Mouse (Mus musculus) lung, adult 2 months (tissue): ENCODE results near the gene Nkx1-2. TPM values are rescaled to one million over a fixed set of nuclear protein-coding genes. Genes with fewer than 3 reads are reported as not detected.
A peak's percentile ranks its signal among the peaks of the same experiment; 100 is the strongest.

ENCODE experiments used
- DNase-seq: peaks from one replicate; pipeline ENCODE4 v3.0.0; 2022
- H3K4me1 ChIP-seq: fragments of 200-500 bp; 2 replicates; pipeline ENCODE4 v1.6.1; 2011; ENCODE audit warnings: low read length; ENCODE audit not compliant: control insufficient read depth, insufficient read depth
- H3K4me3 ChIP-seq: fragments of 200-500 bp; replicated peaks from 2 replicates; pipeline ENCODE3; 2011; ENCODE audit warnings: low read depth, mild to moderate bottlenecking, control low read depth, low read length; ENCODE audit errors: extremely low read depth
- CTCF ChIP-seq: fragments of 200-500 bp; IDR thresholded peaks from 2 replicates; pipeline ENCODE4 v1.5.1; 2011; ENCODE audit warnings: mild to moderate bottlenecking, low read length, control low read depth; ENCODE audit not compliant: insufficient read depth
- POLR2A ChIP-seq: fragments of 200-500 bp; IDR thresholded peaks from 2 replicates; pipeline ENCODE4 v1.6.1; 2011; ENCODE audit warnings: low read depth, mild to moderate bottlenecking, control low read depth, low read length, borderline replicate concordance; ENCODE audit errors: extremely low read depth
- WGBS: fragments of 180-500 bp; shearing (Covaris S2); methylation state at CpG from one replicate; pipeline ENCODE4 v1.1.7; 2018; 5-methylcytosine and 5-hydroxymethylcytosine counted together
- polyA plus RNA-seq: library from polyadenylated mRNA; depleted of rRNA; stranded (reverse); fragments of >200 nt; gene quantifications from 2 replicates; pipeline ENCODE4 v1.2.3, GENCODE M21; 2012

The Nkx1-2 gene
- polyA plus RNA-seq, 1 experiment = not detected

GRCm38 (mm10) chr7:132626174-132626573, 26.7 kb upstream of the Nkx1-2 start:
- no peak for TF ChIP-seq POLR2A
- TF ChIP-seq CTCF = no peak
- DNase-seq = no peak
- Histone ChIP-seq H3K4me3 (no peak overlapping the region), H3K4me1 (no peaks in the 10 kb centered on the region)
- 74% methylated on average over 4 of the region's 4 CpGs for WGBS

DNA sequence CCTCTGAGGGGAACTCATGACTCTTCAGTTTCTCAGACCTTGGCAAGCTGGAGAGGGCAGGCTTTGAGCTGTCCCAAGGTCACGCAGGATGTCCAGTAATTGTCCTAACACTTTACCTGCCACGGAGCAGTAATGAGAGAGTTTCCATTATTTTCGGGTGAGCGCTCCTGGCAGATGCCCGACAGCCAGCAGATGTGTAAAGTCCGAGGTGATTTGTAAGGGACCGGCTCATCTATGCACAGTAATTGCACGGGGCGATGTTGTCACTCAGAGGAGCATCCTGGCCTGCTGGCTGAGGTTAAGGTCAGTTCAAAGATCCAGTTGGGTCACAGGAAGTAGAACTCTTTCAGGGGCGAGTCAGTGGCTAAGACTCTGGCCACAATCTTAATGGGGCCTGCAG, 24.7 kb upstream of the Nkx1-2 start:
- no peak for DNase-seq
- no peak overlapping the region for H3K4me3 ChIP-seq
- no peak for TF ChIP-seq POLR2A
- H3K4me1 ChIP-seq = no peaks in the 10 kb centered on the region
- 77% methylated on average over 10 of the region's 10 CpGs for WGBS

DNA sequence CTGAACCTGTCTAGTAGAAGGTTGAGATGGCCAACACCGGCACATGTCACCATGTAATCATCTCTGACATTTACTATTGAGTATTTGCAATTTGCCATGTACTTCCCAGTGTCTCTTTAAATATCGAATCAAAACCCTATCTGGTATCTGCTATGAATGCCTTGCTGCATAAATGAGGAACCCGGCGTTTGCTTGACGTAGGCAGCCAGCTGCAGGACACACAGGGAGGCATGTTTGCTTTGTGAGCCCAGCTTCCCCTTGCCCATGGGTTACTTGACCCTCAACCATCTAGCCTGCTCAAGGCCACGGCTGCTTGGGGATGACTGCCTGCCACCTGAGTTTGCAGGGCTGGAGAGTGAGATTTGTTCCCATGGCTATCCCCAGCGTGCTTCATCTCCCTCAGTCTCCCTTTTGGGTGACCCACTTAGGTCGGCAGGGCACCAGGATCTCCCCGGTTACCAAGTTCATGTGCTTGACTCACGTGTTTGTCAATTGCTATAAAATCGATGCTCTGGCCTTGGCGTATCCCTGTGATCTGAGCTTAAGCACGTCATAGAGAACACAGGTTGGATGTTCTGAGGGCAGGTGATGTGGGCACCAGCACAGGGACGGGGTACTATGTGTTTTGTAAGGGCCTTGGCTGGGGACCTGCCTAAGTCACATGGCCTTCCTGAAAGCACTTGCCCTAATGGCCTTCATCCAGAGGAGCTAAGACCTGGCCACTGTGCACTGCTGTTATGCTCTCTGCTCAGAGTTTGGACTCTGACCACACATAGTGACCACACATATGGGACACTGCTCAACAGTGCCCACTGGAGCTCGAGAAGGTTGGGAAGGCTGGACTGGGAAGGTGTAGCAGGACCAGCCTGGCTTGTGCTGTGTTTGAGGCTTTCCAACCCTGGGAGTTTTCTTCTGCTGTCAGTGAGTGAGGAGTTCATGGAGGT, 20.8 kb upstream of the Nkx1-2 start:
- TF ChIP-seq CTCF (no peak), POLR2A (no peak)
- DNase-seq = no peak
- WGBS = 87% methylated on average over 15 of the region's 15 CpGs
- H3K4me1 ChIP-seq = no peaks in the 10 kb centered on the region
- no peak overlapping the region for H3K4me3 ChIP-seq

DNA sequence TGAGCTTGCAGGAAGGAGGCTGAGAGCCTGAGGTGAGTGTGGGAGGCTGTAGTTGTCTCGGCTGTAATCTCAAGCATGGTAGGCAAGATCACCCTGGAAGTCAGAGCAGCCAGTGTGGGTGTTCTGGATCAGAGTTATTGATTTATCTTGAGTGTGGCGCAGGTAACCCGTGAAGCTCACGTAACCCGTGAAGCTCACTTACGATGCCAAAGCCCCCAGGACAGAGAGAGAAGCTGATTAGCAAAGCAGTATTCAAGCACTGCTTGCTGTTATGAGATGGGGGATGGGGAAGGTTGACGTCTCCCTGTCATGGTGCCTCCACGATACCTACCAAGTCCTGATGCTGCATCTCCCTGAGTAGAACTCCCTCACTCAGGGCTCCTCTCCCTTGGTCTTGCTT, 20.1 kb upstream of the Nkx1-2 start:
- Histone ChIP-seq H3K4me3 (no peak overlapping the region), H3K4me1 (no peaks in the 10 kb centered on the region)
- 95% methylated on average over 8 of the region's 8 CpGs for WGBS
- DNase-seq = no peak
- TF ChIP-seq CTCF (no peak), POLR2A (no peak)

GRCm38 (mm10) chr7:132617021-132617564, 17.7 kb upstream of the Nkx1-2 start:
- H3K4me3 ChIP-seq = no peak overlapping the region
- no peak for TF ChIP-seq POLR2A
- no peak for TF ChIP-seq CTCF
- H3K4me1 ChIP-seq = no peaks in the 10 kb centered on the region
- 88% methylated on average over 5 of the region's 5 CpGs for WGBS
- no peak for DNase-seq

- 80% methylated on average over 6 of the region's 6 CpGs for WGBS
- no peaks in the 10 kb centered on the region for H3K4me1 ChIP-seq
- DNase-seq = no peak
- TF ChIP-seq CTCF (no peak), POLR2A (no peak)
- no peak overlapping the region for H3K4me3 ChIP-seq
Observed at GRCm38 (mm10) chr7:132616391-132616790, 17.0 kb upstream of the Nkx1-2 start.

DNA sequence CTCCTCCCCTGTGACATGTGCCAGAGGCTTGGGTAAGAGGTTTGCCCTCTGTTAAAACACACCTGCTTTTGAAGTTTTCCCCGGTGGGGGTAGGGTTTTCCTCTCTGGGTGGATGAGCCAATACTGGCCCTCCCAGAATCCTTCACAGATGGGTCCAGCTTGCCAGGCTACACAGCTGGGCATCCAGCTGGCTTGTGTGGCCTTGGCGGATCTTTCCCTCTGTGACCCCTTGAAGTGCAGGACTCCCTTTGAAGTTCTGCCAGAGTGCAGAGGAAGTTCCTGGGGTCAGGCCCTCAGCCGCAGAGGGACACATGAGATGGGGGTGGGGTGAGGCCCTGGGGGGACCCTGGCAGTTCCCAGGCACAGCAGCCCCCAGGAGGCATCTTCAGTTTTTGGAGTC, 15.9 kb upstream of the Nkx1-2 start:
- Histone ChIP-seq H3K4me3 (no peak overlapping the region), H3K4me1 (no peaks in the 10 kb centered on the region)
- 34% methylated on average over 3 of the region's 3 CpGs for WGBS
- no peak for DNase-seq
- TF ChIP-seq POLR2A = no peak
- no peak for TF ChIP-seq CTCF

DNA sequence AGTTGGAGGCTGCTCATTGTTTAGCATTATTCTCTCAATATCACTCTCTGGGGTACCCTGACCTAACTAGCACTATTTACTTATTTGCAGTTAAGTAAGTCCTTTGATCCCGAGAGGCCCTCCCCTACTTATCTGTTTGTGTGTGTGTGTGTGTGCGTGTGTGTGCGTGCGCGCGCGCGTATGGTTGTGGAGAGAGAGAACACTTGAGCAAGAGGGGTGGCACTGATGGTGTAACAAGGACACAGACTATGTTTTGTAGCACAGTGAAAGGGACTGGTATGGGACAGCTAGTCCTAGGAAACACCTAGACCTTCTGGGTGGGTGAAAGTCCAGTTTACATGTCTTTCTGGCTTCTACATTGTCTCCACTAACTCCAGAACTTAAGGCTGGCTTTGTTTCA, 12.1 kb upstream of the Nkx1-2 start:
- H3K4me1 ChIP-seq = no peaks in the 10 kb centered on the region
- WGBS = 93% methylated on average over 8 of the region's 8 CpGs
- no peak for TF ChIP-seq CTCF
- TF ChIP-seq POLR2A = no peak
- no peak overlapping the region for H3K4me3 ChIP-seq
- no peak for DNase-seq

DNA sequence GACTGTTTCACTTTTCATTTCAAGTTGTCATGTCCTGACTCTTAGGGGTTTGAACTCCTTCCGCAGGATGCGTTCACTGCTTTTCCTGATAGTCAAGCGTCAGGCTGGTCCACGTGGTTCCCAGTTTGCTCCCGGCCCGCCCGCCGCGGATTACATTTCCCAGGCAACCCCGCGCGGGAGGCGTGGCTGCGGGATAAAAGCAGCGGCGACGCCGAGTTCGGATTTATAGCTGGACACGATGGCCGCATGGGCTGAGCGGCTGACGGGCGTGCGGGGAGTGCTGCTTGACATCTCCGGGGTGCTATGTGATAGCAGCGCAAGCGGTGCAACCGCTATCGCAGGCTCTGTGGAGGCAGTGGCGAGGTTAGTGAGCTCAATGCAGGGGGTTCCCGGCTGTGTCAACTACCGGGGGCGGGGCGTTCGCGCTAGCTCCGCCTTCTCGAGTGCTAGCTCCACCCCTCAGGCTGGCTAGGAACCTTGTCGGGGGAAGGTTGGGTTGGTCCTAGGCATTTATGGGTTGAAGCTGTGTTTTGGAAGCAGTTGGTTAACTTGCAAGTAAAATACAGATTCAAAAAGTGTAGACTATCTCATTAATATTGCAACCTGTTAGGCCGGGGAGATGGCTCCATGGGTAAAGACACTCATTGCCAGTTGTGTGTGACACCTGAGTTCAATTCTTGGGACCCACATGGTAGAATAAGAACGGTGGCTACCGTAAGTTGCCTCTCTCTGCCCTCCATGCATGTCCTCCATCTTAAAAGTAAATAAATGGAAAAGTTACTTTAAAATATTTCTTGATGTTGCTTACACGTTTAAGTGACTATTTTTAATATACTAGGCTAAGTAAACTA, 11.3 kb upstream of the Nkx1-2 start, which contains the start of gene Lhpp:
Gene Lhpp (plus strand): TSS at position 171 of the 851 bp plus-strand sequence.
- 7% methylated on average over 44 of the region's 44 CpGs for WGBS
- TF ChIP-seq POLR2A (peak; percentile 59; the same call in 1 of the 2 replicates), CTCF (no peak)
- DNase-seq = peak; percentile 78
- peak within 1 kb of the TSS; percentile 92 for H3K4me3 ChIP-seq
- H3K4me1 ChIP-seq = no peaks in the 10 kb centered on the region
